Mouse (Mus musculus) midbrain, embryonic 16.5 days (tissue): Measurements from ENCODE around the gene Bub1. TPM values are rescaled to one million over a fixed set of nuclear protein-coding genes. Genes with fewer than 3 reads are reported as not detected.
A peak's percentile ranks its signal among the peaks of the same experiment; 100 is the strongest.

Experiments
- ATAC-seq: fragments of 200-750 bp; cut with Nextera tagmentation; 2 replicates; pipeline ENCODE4 v1.8.0; 2017; ENCODE audit warnings: moderate TSS enrichment
- H3K27ac ChIP-seq: fragments of 300-500 bp; sonication (generic); 2 replicates; pipeline ENCODE4 v1.5.1; 2014; ENCODE audit warnings: mild to moderate bottlenecking, low read length, mixed read lengths
- H3K27me3 ChIP-seq: fragments of 300-500 bp; sonication (generic); 2 replicates; pipeline ENCODE4 v1.6.1; 2014; ENCODE audit warnings: low read depth, low read length, mixed read lengths; ENCODE audit not compliant: control insufficient read depth, insufficient read depth
- H3K36me3 ChIP-seq: fragments of 300-500 bp; sonication (generic); 2 replicates; pipeline ENCODE4 v1.6.1; 2014; ENCODE audit warnings: mild to moderate bottlenecking, low read length, moderate library complexity, mixed read lengths; ENCODE audit not compliant: control insufficient read depth, insufficient read depth
- H3K4me1 ChIP-seq: fragments of 300-500 bp; sonication (generic); 2 replicates; pipeline ENCODE4 v1.6.1; 2014; ENCODE audit warnings: mild to moderate bottlenecking, low read length, mixed read lengths; ENCODE audit not compliant: control insufficient read depth, insufficient read depth
- H3K4me2 ChIP-seq: fragments of 300-500 bp; sonication (generic); 2 replicates; pipeline ENCODE4 v1.6.1; 2014; ENCODE audit warnings: mild to moderate bottlenecking, low read length, mixed read lengths
- H3K4me3 ChIP-seq: fragments of 300-500 bp; sonication (generic); 2 replicates; pipeline ENCODE4 v1.5.1; 2014; ENCODE audit warnings: low read depth, mild to moderate bottlenecking, low read length, moderate library complexity, mixed read lengths
- H3K9ac ChIP-seq: fragments of 300-500 bp; sonication (generic); 2 replicates; pipeline ENCODE4 v1.6.1; 2014; ENCODE audit warnings: low read depth, low read length, mixed read lengths
- H3K9me3 ChIP-seq: fragments of 300-500 bp; sonication (generic); replicated peaks from 2 replicates; pipeline ENCODE4 v1.6.1; 2014; ENCODE audit warnings: mild to moderate bottlenecking, low read length, mixed read lengths; ENCODE audit not compliant: control insufficient read depth, poor library complexity, severe bottlenecking
- WGBS: fragments of 180-500 bp; shearing (Covaris S2); extraction: QIAGEN DNeasy Blood & Tissue Kit; methylation state at CpG from one replicate; pipeline ENCODE4 v1.1.7; 2014; 5-methylcytosine and 5-hydroxymethylcytosine counted together
- polyA plus RNA-seq: library from polyadenylated mRNA; unstranded; fragments of >200 nt; fragmentation: Nextera tagmentation; extraction: Ambion mirVana; gene quantifications from 2 replicates; pipeline ENCODE4 v1.2.1, GENCODE M21; 2015

Gene Bub1
- 4.3 and 6.1 TPM in 2 replicates for polyA plus RNA-seq

DNA sequence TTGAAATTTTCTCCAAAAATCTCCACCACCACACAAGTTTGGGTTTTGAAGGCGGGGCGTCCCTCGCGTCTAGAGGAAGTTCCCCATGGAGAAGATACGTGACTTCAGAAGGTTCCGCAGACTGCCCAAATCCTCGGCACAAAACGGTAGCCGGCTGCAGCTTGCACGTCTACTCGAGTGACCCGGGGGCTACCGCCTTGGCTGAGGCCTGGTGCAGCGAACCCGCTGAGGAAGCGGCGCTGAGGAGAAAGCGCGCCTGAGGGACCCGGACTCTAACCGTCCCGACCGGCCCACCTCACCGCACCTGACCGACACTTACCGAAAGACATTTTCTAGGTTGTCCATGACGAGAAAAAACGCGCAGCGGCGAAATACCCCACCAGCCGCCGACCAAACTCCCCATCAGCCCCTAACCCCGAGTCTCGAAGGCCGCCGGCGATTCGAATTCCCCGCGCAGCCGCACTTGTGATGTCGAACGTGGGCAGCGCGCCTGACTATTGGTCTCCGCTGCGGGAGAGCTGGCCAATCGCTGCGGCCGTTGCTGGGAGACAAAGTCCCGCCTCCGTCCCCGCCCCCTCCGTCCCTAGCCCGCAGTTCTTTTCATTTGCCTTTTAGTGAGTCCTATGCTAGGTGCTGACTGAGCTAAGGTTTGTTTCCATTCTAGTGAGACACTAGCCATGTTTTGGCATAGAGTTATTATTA, at the start of gene Bub1:
TSS of gene Bub1 (minus strand) at position 465 of the 702 bp plus-strand sequence.
- ATAC-seq = peak; percentile 100
- peak within 1 kb of the TSS; percentile 62; the same call in 1 of the 2 replicates for H3K9ac ChIP-seq
- H3K27me3 ChIP-seq = no peaks in the 10 kb centered on the region
- peak within 1 kb of the TSS; percentile 58 for H3K4me3 ChIP-seq
- H3K4me1 ChIP-seq = peaks cover 11% of the 10 kb centered on the region
- under 1% methylated on average over 56 of the region's 56 CpGs for WGBS
- peak within 1 kb of the TSS; percentile 85 for H3K4me2 ChIP-seq
- peak within 1 kb of the TSS; percentile 68 for H3K27ac ChIP-seq
- H3K36me3 ChIP-seq = no peaks in the 10 kb centered on the region
- H3K9me3 ChIP-seq = no peaks in the 10 kb centered on the region

DNA sequence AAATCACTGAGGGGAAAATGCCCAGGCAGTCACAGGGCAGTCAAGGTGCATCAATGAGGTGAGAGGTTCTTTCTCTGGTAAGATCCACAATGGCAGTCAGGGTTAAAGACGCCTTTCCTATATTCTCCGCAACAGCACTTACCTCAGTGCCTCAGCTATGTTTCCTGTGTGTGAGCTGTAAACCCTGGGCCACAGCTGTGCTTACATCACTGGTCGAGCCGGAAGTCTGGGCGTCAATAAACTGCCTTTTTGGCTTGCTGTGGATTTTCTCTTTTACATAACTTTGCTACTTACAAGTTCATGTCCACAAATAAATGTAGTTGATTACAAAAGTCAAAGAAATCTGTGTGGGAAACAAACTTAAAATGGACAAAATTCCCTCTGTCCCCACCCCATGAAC, 49.4 kb upstream of the Bub1 start:
- Histone ChIP-seq H3K27me3 (no peaks in the 10 kb centered on the region), H3K9ac (no peak overlapping the region), H3K27ac (no peak overlapping the region), H3K9me3 (no peaks in the 10 kb centered on the region), H3K36me3 (no peaks in the 10 kb centered on the region), H3K4me1 (no peaks in the 10 kb centered on the region), H3K4me3 (no peak overlapping the region), H3K4me2 (no peak overlapping the region)
- 88% methylated on average over 5 of the region's 5 CpGs for WGBS
- no peak for ATAC-seq

DNA sequence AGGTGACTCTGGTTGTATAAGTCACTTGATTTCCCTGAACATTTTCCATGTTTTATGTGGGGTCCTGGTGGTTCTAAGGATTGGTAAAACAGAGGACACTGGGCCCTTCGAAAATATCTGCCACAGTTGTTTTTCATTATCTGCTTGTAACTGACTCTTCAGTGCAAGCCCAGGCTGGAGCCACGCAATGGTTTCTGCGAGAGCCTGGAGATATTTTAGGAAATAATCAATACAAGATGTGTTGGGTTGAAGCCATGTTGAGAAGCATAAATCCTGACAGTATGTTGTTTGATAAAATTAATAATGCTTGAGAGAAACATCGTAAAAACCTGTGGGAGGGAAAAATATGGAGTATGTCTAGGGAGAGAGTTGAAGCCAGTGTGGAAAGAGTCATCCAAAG, 32.7 kb upstream of the Bub1 start:
- ATAC-seq = no peak
- 89% methylated on average over 4 of the region's 4 CpGs for WGBS
- no peaks in the 10 kb centered on the region for H3K36me3 ChIP-seq
- H3K9me3 ChIP-seq = no peaks in the 10 kb centered on the region
- no peak overlapping the region for H3K9ac ChIP-seq
- H3K4me3 ChIP-seq = no peak overlapping the region
- H3K4me2 ChIP-seq = no peak overlapping the region
- H3K27me3 ChIP-seq = no peaks in the 10 kb centered on the region
- no peaks in the 10 kb centered on the region for H3K4me1 ChIP-seq
- no peak overlapping the region for H3K27ac ChIP-seq

DNA sequence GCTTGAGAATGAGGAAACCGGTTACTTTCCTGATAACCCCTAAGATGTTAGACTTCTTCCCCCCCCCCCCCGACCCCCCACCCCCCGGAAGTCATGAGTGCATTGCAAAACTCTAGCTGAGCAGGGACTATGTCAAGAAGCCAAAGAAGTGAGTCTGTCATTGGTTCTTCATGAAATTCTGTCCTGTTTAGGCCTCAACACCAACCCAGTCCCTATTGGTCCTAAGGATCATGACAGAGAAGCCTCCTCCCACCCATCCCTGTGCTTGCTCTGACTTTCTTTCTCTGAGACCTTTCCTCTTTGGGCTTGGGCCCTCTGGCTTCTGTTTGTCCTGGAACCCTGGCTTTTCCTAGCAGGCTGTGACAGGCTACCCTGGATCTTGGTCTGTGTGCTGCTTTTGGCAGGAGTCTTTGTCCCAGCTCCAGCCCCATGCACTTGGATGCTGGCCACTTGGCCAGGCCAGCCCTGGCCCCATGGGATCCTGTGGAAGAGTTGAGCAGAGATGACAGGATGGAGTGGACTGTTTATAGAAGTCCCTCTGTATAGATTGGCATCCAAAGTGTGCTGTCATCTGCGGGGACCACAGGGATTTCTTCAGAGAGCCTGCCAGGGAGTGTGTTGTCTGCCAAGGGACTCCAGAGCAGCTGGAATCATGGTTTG, 22.8 kb upstream of the Bub1 start:
- Histone ChIP-seq H3K4me2 (no peak overlapping the region), H3K4me3 (no peak overlapping the region), H3K27me3 (no peaks in the 10 kb centered on the region), H3K9ac (no peak overlapping the region), H3K9me3 (no peaks in the 10 kb centered on the region), H3K4me1 (no peaks in the 10 kb centered on the region), H3K36me3 (no peaks in the 10 kb centered on the region), H3K27ac (no peak overlapping the region)
- ATAC-seq = peak; percentile 80
- 63% methylated on average over 4 of the region's 4 CpGs for WGBS

DNA sequence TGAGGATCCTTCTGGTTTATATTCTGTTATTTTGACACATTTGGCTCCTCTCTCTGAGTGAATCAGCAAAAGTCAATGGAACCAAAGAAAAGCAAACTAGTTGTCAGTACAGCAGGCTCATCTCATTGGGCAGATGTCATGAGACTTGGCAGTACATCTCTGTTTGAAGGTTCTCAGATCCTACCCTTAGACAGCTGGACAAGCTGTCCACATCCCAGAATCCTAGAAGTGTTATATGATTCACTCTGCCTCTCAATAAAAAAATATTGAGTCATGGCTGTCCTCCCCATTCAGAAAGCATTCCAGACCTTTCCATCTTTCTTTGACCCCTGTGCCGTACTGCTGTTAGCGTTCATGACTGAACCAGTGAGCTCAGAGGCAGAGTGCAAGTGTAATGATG, 18.7 kb upstream of the Bub1 start:
- H3K4me3 ChIP-seq = no peak overlapping the region
- ATAC-seq = no peak
- H3K4me2 ChIP-seq = no peak overlapping the region
- no peaks in the 10 kb centered on the region for H3K36me3 ChIP-seq
- H3K9ac ChIP-seq = no peak overlapping the region
- no peak overlapping the region for H3K27ac ChIP-seq
- WGBS = 82% methylated on average over 2 of the region's 2 CpGs
- no peaks in the 10 kb centered on the region for H3K4me1 ChIP-seq
- H3K27me3 ChIP-seq = no peaks in the 10 kb centered on the region
- no peaks in the 10 kb centered on the region for H3K9me3 ChIP-seq

DNA sequence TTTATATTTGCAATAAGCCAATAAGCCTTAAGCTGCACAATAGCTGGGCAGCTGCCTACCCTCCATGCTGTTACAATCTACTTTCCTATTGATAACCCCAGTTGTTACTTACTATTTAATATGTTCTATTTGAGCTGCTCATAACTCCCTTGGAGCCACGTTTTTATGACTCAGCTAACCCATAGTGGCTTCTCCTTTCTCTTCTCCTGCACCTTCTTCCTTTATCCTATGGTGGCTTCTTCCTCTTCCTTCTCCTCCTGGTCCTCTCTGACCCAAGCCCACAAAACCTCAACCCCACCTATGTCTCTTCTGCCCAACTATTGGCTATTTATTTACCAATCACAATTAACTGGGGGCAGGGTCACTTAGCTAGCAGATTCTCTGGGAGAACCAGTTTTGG, 14.9 kb upstream of the Bub1 start:
- ATAC-seq = no peak
- Histone ChIP-seq H3K9me3 (no peaks in the 10 kb centered on the region), H3K9ac (no peak overlapping the region), H3K4me3 (no peak overlapping the region), H3K4me2 (no peak overlapping the region), H3K27ac (no peak overlapping the region), H3K4me1 (no peaks in the 10 kb centered on the region), H3K36me3 (no peaks in the 10 kb centered on the region), H3K27me3 (no peaks in the 10 kb centered on the region)
- 50% methylated on average over 1 of the region's 1 CpGs for WGBS

DNA sequence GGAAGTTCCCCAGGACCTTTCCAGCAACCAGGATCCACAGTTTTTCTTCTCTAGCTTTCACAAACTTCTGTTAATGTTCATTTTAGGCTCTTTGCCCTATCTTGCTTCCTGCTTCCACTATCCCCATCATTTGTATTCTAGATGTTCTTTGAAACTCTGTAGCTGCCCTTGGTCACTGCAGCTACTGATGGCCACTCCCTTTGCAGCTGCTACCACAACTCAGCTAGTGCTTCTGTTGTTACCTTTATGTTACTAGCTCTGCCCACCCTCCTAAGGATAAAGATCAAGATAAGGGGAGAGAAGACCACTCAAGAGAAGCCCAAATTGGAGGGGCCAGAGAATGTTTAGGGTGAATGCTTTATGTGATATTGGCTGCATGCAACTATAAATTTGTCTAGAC, 14.3 kb upstream of the Bub1 start:
- Histone ChIP-seq H3K4me3 (no peak overlapping the region), H3K4me1 (no peaks in the 10 kb centered on the region)
- no peak for ATAC-seq

DNA sequence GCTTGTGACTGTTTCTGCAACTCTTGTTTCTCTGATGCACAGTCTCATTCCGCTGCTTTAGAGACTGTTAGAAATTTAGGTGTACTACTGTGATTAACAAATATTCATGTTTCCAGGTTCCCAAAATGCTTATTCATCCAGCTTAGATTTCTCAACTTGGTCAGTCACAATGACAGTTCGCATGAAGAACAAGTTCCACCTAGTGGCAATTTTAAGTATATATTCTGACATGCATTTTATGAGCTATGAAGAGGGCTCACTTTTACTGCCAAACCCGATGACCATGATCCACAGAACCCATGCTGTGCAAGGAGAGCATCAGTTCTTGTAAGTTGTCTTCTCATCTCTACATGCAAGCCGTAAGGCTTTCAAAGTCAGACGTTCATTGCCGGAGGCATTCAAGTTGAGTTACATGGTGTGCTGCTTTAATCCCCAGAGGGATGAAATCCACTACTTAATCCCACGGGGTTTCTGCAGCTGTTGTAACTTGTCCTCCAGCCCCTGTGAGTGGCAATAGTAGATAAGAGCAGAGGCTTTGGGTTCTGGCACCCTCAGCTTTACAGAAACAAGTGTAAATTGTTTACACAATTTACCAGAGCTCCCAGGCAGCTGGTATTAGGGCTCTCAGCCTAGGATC, 13.8 kb upstream of the Bub1 start:
- ATAC-seq = no peak
- no peak overlapping the region for H3K27ac ChIP-seq
- H3K4me2 ChIP-seq = no peak overlapping the region
- no peak overlapping the region for H3K9ac ChIP-seq
- no peaks in the 10 kb centered on the region for H3K4me1 ChIP-seq
- H3K9me3 ChIP-seq = no peaks in the 10 kb centered on the region
- WGBS = 36% methylated on average over 7 of the region's 7 CpGs
- no peaks in the 10 kb centered on the region for H3K36me3 ChIP-seq
- no peak overlapping the region for H3K4me3 ChIP-seq
- no peaks in the 10 kb centered on the region for H3K27me3 ChIP-seq

More for the DNA sequence above, 14.3 kb upstream of the Bub1 start:
- H3K27ac ChIP-seq = no peak overlapping the region
- H3K9me3 ChIP-seq = no peaks in the 10 kb centered on the region
- H3K4me2 ChIP-seq = no peak overlapping the region
- no peak overlapping the region for H3K9ac ChIP-seq
- no peaks in the 10 kb centered on the region for H3K36me3 ChIP-seq
- H3K27me3 ChIP-seq = no peaks in the 10 kb centered on the region

DNA sequence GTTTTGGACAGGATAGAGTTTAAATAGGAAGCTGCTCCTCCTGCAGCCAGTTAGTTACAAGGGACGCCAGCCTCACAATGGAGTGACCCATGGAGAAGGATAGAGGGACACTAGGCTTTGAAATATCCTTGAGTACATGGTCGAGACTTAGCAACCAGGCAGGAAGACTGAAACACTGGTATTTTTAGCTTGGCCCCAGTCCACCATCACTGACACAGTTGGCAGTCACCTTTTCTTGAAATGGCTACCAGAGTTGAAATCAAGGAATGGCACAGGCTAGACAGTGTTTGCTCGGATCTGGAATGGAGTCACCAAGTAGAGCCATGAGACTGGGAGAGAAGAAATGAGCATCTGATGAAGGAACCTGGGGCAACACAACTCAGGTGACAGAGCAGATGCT, 10.8 kb upstream of the Bub1 start:
- WGBS = 70% methylated on average over 3 of the region's 3 CpGs
- Histone ChIP-seq H3K27ac (no peak overlapping the region), H3K36me3 (no peaks in the 10 kb centered on the region), H3K27me3 (peaks cover 16% of the 10 kb centered on the region), H3K9me3 (no peaks in the 10 kb centered on the region), H3K4me1 (no peaks in the 10 kb centered on the region), H3K9ac (no peak overlapping the region), H3K4me2 (no peak overlapping the region), H3K4me3 (no peak overlapping the region)
- ATAC-seq = no peak
